Mouse (Mus musculus) bone marrow, adult 2 months (tissue): ENCODE results near the gene Atp2a1.

Source experiments
- CTCF ChIP-seq: fragments of 200-500 bp; IDR thresholded peaks from 2 replicates; pipeline ENCODE4 v1.5.1; 2011; ENCODE audit warnings: low read length, control low read depth; ENCODE audit not compliant: control insufficient read depth, insufficient read depth
- POLR2A ChIP-seq: fragments of 200-500 bp; IDR thresholded peaks from 2 replicates; pipeline ENCODE4 v1.6.1; 2011; ENCODE audit warnings: low read depth, mild to moderate bottlenecking, control low read depth, low read length, borderline replicate concordance; ENCODE audit not compliant: control insufficient read depth

- TF ChIP-seq CTCF: no peak
- TF ChIP-seq POLR2A: 0 out of 2 replicates have a peak, but pooled peaks have one; percentile 15
Observed at GRCm38 (mm10) chr7:126444536-126444935, 18.4 kb downstream of the Atp2a1 start.
